Mouse (Mus musculus) testis, postnatal 14 days (tissue): ENCODE measurements around the gene Bace1.
A peak's percentile ranks its signal among the peaks of the same experiment; 100 is the strongest.
"Not testable (repeated sequence)": the region's sequence is repeated elsewhere in the genome, so short reads cannot be mapped to it uniquely, and the experiment has no call there.

ENCODE experiments used
- DNase-seq: peaks from one replicate; pipeline ENCODE4 v3.0.0; 2021; ENCODE audit warnings: low spot score

Bace1 gene

DNA sequence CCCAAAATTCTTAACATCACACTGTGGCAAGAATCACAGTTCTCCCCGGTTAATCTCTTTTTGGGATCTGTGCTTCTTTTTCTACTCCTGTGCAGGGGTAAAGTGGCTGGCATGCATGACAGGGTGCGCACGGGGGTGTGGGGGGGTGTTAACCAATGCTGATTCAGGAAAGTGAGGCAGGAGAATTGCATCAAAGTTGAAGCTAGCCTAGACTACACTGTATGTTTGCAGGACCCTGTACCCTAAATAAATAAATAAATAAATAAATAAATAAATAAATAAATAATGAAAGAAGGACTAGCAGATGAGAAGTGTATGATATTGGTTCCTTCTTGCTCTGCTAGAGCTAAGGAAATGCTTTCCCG lies 329 bp upstream of the Bace1 start:
- DNase-seq = no peak

DNA sequence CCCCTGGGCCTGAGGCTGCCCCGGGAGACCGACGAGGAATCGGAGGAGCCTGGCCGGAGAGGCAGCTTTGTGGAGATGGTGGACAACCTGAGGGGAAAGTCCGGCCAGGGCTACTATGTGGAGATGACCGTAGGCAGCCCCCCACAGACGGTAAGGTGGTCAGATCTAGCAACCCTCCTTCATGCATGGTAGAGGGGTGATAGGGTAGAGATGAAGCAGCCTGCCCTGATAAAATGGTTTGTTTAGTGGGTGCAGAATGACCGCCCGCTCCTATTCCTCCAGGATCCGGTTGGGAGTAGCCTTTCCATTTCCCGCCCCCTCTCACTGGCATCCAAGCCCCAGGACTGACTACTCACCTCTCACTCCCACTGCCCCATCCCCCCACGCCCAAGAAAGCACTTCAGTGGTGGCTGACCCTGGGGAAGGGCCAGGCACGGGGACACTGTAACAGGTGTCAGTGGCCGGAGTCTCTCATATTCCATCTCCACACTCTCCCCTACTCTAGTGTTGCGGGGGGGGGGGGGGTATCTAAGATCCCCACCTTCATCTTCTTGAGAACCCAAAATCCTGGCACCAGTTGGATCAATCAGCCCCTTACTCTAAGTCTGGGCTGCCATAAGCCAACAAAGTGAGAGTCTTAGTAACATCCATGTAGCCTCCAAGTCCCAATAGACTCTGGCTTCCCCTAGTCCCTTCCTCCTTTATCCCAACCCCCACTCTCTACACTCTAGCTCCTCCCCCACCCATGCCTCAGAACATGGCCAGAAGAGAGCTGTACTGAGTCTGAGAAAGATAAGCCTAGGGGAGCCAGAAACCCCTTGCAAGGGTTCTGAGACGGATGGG lies 980 bp downstream of the Bace1 start:
- no peak for DNase-seq

DNA sequence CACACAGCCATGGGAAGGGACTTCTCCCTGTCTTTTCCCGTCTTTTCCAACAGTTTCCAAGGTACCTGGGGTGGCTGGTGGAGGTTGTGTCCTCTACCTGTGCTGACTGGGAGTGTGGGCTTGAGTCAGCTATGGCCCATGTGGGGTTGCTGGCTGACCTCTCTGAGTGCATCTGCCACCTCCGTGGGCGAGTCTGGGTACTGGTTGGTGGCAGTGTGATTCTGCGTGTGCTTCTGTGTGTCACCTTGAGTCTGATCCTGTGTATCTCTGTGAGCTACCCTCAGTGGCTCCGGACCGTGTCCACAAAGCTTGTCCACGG lies 1.6 kb downstream of the Bace1 start:
- DNase-seq = no peak

DNA sequence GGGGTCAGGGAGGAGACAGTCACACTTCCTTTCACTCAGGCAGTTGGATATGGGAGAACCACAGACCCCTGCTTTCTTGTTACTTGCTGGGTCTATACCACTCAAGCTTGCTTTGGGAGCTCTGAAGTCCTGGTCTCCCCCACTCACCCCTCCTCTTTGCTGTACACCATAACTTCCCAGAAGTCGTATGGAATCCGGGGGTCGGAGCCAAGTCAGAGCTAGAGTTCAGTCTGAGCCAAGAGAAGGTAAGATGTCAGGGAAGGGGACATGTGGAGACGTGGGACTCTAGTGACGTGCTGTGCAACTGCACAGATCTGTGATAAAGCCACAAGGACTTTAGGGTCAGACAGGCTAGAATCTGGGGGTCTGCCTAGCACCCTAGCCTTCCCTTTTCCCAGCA lies 2.0 kb downstream of the Bace1 start:
- DNase-seq = no peak

DNA sequence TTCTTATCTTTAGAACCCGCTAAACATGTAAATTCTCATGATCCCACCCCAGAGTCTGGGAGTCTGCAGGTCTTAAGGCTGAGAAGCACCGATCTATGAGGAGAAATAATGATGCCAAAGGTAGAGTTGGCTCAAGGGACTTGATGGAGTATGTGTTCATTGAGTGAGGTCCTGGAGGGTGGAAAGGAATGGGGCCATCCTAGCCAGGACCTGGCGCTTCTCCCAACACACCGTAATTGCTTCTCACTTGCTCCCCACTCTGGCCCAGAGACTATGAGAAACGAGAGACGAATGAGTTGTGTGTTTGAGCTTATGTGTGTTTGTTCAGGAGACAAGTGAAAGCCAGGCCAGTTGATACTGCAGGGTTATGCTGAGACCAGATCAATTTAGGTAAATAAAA lies 3.1 kb downstream of the Bace1 start:
- no peak for DNase-seq

DNA sequence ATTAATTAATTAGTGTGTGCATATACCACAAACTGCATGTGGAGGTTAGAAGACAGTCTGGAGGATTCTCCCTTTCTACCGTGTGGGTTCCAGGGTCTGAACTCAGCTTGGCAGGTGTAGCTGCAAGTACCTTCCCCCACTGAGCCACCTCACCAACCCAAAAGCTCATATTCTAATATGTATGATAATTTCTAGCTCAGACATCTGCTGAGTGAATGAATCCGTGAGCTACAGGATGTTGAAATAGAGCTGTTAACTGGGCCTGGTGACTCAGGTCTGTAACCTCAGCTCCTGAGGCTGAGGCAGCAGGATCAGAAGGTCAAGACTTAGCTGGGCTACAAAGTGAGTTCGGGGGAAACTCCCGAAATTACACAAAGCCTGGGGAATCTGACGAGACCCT lies 4.6 kb downstream of the Bace1 start:
- no peak for DNase-seq

DNA sequence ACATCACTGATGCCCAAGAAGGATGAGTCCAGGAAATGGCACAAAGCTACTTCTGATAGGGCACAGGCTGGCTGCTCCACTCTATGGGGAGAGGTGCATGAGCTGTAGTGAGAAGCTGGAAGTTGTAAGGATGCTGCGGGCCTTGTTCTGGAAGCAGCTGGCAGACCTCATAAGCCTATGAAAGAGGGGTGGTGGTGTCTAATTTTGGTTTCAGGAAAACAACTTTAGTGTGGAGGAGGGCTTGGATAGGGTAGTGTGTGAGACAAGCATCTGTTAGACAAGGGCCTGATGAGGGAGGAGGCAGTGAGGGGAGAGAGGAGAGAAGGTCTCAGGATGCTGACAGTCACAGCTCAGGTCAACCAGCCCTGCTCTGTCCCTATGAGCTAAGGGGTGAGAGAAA lies 5.4 kb downstream of the Bace1 start:
- no peak for DNase-seq

DNA sequence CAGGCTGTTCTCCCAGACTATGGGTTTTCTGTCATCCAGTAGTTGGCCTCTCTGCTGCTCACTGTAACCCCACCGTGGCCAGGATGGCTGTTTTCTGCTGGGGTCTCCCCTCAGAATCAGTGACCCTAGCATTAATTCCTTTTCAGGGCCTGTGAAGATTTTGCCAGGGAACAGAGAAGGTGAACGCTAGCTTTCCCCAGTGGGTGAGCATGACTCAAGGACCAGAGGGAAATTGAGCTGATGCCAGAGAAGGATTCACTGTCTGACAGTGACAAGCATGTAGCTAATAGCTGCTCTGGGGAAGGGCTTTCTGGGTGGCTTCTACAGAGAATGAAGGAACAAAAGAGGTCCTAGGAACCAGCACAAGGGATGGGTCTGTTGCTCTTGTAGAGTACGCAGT lies 7.2 kb downstream of the Bace1 start:
- DNase-seq = no peak

DNA sequence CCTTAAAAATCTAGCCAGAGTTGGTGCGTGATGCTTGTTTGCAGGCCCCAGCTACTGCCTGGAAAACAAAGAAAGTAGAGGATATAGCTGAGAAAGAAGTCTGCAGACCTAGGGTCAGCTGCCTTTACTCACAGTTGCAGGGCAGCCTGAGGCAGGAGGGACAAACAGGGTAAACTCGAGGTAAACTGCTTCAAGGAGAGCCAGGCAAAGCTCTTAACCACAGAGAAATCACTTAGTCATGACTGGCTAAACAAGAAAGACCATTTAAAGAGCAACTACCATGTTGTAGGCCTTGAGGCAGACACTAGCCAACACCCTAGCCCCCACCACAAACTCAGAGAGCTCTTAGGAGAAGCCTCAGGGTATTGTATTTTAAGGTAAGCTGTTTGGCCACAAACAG lies 7.8 kb downstream of the Bace1 start:
- DNase-seq = not testable (repeated sequence)

DNA sequence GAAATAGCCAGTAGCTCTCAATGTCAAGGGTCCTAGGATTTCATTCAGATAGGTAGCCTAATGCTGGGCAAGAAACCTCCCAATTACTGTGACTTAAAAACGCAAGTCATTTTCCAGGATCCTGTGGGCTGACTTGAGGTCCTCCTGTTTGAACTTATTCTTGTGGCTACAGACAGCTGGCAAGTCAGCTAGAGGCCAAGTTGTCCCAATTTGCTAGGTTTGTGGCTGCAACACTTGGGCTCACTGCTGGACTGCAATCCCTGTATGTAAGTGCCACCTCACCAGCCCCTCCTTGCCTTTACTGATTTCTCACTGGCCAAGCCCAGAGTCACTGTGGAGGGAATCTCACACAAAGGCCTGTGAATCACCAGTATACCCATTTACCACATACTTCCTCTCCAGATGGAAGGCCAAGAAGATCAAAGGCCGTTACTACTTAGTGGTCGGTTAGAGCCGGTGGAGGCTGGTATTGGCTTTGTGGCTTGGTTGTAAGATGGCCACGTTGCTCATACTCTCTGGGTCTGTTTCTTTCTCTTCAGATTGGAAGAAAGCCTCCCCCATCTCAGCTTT lies 8.6 kb downstream of the Bace1 start:
- no peak for DNase-seq

DNA sequence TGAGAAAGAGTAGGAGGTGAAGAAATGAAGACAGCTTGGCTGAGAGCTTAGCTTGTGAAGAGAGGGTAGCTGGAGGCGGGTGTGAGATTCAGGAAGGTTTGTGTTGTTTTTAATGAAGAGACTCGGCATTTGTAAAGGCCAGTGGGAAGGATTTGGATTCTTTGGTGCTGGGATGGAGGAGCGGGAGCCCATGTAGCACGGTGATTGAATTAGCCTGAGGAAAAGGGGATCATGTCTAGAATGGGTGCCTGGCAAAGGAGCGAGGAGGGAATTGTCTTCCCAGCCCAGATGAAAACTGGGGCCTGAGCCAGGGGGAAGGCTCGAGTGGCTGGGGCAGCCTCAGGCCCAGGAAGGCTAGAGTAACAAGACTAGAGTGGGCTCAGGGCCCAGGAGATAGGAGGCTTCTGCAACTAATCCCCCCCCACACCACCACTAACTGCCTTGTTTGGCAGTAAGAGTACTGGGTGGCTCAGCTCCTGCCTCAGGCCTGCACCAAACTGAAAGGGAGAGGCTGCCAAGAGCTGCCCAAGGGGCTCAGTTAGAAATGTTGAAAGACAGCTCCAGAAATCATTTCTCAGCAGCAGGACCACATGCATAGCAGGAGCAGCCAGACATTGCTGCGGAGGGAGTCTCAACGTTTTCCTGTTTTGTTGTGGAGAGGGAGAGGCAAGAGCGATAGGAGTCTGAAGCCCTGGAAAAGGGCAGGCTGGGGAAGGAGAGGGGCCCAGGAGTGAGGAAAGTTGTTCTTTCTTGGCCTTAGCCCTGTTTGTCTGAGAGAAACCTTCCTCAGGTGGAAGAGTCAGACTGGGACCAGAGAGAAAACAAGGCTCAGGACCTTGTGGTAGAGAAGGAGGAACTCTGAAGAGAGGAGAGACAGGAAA lies 11.4 kb downstream of the Bace1 start:
- peak; percentile 53 for DNase-seq

DNA sequence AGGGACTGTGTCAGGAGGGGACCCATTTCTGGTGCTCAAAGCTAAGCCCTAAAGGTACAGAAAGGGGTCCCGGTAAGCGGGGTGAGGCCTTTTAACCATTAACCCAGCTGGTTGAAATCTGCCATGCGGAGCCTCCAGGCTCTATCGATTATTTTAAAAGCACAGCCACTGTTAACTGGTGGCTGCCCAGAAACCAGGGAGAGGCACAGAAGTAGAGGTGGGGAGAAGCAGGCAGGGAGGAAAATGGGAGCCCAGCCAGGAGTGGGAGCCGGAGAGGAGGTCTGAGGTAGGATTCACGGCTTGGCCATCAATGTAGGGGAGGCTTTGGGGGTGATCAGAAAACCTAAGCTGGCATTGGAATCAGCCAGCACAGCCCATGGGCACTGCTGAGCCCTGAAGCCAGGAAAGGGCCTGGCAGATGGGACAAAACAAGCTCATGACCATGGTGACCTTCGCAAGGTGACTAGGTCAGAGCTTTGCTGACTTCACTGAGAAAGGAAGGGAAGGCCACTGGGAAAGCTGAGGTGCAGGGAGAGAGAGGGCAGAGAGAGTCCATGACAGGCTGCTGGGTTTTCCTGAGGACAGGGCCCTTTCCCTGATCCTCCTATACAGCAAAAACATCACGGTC lies 12.3 kb downstream of the Bace1 start:
- no peak for DNase-seq

DNA sequence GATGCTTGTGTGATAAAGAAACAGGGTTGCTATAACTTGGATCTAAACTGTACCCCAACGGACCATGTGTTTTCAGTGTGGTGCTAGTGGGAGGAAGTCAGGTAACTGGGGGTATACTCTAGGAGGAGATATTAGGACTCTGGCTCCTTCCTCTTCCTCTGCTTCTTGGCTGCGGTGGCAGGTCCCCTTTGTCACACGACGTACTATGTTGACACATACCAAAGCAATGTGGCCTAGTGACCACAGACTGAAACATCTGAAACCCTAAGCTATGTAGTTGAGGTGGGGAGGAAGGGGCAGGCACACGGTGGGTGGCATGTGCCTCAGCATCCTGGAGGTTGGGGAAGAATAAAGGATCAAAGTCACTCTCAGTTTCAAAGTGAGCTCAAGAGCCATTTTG lies 12.9 kb downstream of the Bace1 start:
- DNase-seq = no peak

DNA sequence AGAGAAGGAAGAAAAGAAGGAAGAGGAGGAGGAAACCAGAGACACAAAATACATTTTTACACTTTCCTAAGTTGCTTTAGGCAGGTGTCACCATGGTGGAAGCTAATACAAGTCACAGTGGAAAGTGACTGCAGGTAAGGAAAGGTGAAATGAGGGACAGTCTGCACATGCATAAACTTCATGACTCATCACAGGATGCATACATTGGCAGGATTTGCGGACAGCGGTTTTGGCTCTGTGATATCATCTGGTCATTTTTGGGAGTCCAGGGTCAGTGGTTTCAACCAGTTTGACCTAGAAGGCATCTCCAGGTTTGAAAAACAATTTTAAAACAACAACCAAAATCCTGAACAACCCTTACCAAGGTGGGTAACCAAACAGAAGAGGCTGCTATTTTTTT lies 13.4 kb downstream of the Bace1 start:
- no peak for DNase-seq

DNA sequence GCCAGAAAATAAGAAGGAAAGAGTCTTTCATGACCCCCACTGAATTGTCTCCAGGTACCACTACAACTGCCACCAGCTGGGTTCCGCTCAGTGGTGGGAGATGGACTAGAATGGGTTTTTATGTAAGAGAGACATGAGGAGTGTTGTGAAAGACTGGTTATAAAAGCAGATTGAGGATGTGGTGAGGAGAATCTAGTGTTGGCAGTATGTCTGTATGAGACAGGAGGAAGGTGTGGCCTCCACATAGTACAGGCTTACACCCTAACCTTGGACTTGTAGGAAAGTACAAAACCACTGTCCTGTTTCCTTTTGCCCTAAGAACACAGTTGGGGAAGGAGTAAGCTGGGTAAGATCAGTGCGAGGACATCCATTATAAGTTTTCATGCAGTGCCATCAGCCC lies 15.3 kb downstream of the Bace1 start:
- DNase-seq = no peak

DNA sequence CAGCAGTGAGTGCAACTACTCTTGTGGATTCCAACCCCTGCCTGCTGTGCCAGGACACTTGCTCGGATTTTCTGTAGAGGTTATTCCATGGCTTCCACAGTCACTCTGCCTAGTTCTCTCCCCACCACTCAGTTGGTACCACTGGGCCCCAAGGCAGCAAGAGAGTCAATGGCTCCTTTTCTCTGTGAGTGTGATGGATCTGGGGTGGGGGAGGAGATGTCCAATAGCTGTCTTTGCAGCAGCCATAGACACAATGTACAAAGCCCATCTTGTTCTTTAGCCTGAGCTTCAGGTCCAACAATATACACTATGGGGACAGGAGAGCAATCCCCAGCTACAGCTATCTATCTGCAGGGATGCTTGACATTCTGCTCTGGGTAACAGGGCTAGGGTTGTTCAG lies 15.8 kb downstream of the Bace1 start:
- DNase-seq = no peak

DNA sequence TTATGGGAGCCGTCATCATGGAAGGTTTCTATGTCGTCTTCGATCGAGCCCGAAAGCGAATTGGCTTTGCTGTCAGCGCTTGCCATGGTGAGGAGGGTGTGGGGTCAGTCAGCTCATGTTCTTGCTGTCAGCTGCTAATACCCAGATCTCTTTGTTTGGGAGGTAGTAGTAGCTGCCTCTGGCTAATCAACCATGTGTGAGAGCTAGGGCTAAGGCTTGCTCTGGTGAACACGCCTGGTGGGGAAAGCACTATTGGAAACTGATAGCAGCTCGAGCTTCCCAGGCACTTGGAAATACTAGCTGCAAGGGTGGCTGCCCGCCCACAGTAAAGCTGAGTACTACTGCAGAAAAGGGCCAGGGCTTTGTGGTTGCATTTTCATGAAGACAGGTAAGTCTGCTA lies 21.0 kb downstream of the Bace1 start:
- DNase-seq = no peak

DNA sequence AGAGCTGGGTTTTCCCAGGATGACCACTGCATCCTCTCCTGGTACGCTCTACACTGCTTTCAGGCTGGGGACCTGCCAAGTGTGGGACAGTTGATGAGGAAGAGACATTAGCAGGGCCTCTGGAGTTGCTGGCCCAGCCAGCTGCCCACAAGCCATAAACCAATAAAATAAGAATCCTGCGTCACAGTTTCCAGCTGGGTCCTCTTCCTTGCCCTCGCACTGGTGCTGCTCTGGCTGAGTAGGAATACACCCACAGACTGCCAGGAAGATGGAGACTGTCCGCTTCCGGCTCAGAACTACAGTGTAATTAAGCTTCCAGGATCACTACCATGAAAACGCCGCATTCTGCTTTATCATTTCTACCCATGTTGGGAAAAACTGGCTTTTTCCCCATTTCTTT lies 23.4 kb downstream of the Bace1 start:
- no peak for DNase-seq

DNA sequence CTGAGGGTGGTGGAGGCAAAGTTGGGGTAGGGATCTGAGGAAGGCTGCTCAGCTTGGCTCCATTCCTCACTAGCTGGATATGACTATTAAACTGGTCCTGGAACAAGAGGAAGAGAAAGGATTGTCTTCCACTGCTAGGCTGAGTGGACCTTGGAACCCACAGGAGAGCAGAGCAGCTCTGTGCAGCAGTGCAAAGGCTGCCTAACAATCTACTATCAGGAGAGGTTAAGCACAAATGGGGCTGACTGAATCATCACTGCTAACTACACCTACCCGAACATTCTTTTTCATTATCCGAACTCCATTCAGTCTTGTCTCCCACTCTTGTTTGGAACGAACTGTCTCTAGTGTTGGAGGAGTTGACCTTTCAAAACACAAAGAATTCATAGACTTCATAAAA lies 30.8 kb downstream of the Bace1 start:
- DNase-seq = no peak

DNA sequence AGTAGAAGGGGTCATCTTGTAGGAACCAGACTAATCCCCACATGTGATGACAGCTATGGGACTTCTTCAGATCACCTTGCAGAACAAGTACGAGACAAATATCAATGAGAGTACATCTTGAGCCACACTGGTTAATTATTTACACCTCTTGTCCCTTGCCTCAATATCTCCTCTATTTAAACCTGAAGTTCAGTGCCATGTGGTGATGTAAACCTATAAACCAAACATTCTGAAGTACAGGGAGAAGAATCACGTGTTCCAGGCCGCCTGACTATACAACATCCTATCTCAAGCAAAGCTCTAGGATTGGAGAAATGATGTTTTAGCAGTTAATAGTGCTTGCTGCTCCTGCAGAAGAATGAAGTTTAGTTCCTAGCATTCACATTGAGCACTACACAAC lies 31.9 kb downstream of the Bace1 start:
- DNase-seq = no peak

DNA sequence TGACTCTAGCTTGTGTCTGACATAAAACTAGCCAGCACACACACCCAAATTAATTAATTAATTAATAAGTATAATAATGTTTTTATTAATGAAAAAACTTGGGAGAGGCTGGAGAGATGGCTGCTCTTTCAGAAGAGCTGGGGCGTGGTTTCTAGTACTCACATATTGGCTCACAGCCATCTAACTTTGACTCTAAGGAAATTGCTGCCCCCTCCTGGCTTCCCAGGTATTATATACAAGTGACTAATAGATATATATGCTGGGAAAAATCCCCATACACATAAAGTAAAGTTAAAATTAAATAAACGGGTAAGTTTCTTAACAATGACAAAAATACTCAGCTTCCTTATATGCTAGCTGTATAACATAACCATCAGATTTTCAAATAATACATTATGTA lies 39.5 kb downstream of the Bace1 start:
- DNase-seq = no peak

DNA sequence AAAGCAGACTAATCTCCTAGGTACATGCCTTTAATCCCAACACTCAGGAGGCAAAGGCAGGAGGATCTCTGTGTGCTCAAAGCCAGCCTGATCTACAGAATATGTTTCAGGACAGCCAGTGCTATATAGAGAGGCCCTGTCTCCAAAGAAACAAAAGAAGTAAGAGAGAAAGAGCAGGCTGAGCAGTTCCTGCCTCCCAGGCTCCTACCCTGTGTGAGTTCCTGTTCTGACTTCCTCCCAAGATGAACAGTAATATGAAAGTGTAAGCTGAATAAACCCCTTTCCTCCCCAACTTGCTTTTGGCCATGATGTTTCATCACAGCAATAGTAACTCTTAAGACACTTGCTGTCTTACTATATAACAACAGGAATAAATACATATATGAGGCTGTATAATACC lies 55.3 kb downstream of the Bace1 start:
- no peak for DNase-seq

DNA sequence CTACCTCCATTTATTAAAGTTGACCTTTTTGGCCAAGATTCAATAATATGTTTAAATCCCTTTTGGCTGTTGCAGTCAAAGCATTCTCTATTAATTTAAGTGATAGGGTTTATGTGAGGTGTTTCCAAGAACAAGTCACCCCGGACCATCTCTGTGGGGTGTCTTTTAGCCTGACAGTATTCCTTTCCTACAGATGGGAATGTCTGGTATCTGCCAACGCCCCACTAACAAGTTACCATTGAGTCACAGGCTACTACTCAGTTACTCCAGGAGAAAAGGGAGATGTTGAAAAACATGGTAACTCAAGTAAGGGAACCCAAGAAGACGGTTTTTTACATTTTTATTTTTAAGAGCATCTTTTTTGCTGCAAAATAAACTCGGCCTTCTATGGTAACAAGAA lies 66.8 kb downstream of the Bace1 start:
- DNase-seq = no peak
